Mouse (Mus musculus) ES-Bruce4 (cell line): ENCODE measurements around the gene Abcd3.

Experiments
- CTCF ChIP-seq: IDR thresholded peaks from one replicate; pipeline ENCODE4 v1.8.1; 2011; ENCODE audit warnings: low read depth, low read length
- EP300 ChIP-seq: IDR thresholded peaks from 2 replicates; pipeline ENCODE4 v1.6.1; 2011; ENCODE audit warnings: low read depth, low read length; ENCODE audit not compliant: insufficient read depth
- POLR2A ChIP-seq: IDR thresholded peaks from one replicate; pipeline ENCODE4 v1.8.1; 2011; ENCODE audit warnings: low read length; ENCODE audit not compliant: insufficient read depth

- TF ChIP-seq POLR2A (no peak), CTCF (no peak), EP300 (no peak)
Measured at GRCm38 (mm10) chr3:121719701-121720100, 95.4 kb downstream of the Abcd3 start.
